ENCODE assay signal across 30 mouse cellular contexts in the genomic region with DNA sequence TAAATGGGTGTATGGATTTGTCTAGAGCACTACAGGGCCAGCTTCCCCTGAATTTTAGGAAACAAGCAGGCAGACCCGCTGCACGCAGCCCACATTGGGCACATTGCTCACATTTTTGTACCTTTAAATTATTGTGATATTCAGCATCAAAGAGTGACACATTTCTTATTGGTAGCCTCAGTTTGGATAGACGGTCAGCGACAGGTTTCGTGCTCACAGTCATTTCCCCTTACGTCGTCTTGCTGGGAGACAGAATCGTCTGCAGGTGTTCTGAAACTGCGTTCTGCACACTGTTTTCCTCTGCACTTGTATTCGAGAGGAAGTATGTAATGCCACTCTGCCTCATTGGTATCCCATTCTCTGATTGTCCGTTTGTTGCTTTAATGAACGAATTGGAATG.
"Had no signal": no experiment of that assay in that cellular context is flagged by ENCODE, and none has a peak within 500 bp of the region (broad histone marks: within the 10 kb centered on the region; RNA-seq: fewer than 3 reads in every experiment).

No protein-coding gene starts in this region.

- H3K27me3 ChIP-seq: limb, embryonic 12.5 days; limb, embryonic 13.5 days; limb, embryonic 15.5 days; liver, embryonic 12.5 days; liver, embryonic 13.5 days; liver, embryonic 15.5 days; lung, embryonic 15.5 days; megakaryocyte, embryonic 14.5 days; midbrain, embryonic 12.5 days; midbrain, embryonic 13.5 days; neural tube, embryonic 12.5 days had no signal

- H3K4me2 ChIP-seq: limb, embryonic 12.5 days; limb, embryonic 13.5 days; limb, embryonic 15.5 days; liver, embryonic 11.5 days; liver, embryonic 12.5 days; liver, embryonic 13.5 days; liver, embryonic 15.5 days; lung, embryonic 14.5 days; lung, embryonic 15.5 days; midbrain, embryonic 12.5 days; midbrain, embryonic 13.5 days; neural tube, embryonic 12.5 days had no signal

- DNase-seq: left cerebral cortex, postnatal 4 days; liver; liver, embryonic 13.5 days; liver, postnatal 0 days; lung, adult 18-20 months; lung, adult 2 months; lung, embryonic 14.5 days; lung, postnatal 10 days; lung, postnatal 14 days; lung, postnatal 36 days; lung, postnatal 4 days; midbrain, embryonic 14.5 days had no signal

- ATAC-seq: liver, embryonic 12.5 days; liver, postnatal 0 days; lung, postnatal 0 days; midbrain, embryonic 13.5 days; midbrain, embryonic 16.5 days had no signal

- H3K27ac ChIP-seq: limb, embryonic 10.5 days; limb, embryonic 12.5 days; limb, embryonic 13.5 days; limb, embryonic 15.5 days; liver, embryonic 12.5 days; liver, embryonic 13.5 days; liver, embryonic 14.5 days; liver, embryonic 15.5 days; lung, embryonic 15.5 days; macrophage; midbrain, embryonic 10.5 days; midbrain, embryonic 12.5 days; midbrain, embryonic 13.5 days; neural tube, embryonic 12.5 days had no signal

- H3K4me3 ChIP-seq: limb, embryonic 10.5 days; limb, embryonic 12.5 days; limb, embryonic 13.5 days; limb, embryonic 15.5 days; liver, embryonic 12.5 days; liver, embryonic 13.5 days; liver, embryonic 15.5 days; lung, embryonic 15.5 days; megakaryocyte, embryonic 14.5 days; midbrain, embryonic 10.5 days; midbrain, embryonic 12.5 days; midbrain, embryonic 13.5 days; myocyte; neural tube, embryonic 12.5 days had no signal

- H3K4me1 ChIP-seq: limb, embryonic 10.5 days; limb, embryonic 12.5 days; limb, embryonic 13.5 days; limb, embryonic 15.5 days; liver, embryonic 12.5 days; liver, embryonic 13.5 days; liver, embryonic 15.5 days; lung, embryonic 15.5 days; megakaryocyte, embryonic 14.5 days; midbrain, embryonic 12.5 days; midbrain, embryonic 13.5 days; neural tube, embryonic 12.5 days had no signal

- H3K36me3 ChIP-seq: limb, embryonic 10.5 days; limb, embryonic 12.5 days; limb, embryonic 13.5 days; limb, embryonic 15.5 days; liver, embryonic 12.5 days; liver, embryonic 13.5 days; liver, embryonic 15.5 days; lung, embryonic 15.5 days; midbrain, embryonic 10.5 days; midbrain, embryonic 12.5 days; midbrain, embryonic 13.5 days; neural tube, embryonic 12.5 days had no signal

- H3K9me3 ChIP-seq: limb, embryonic 10.5 days; limb, embryonic 12.5 days; limb, embryonic 13.5 days; limb, embryonic 15.5 days; liver, embryonic 12.5 days; liver, embryonic 13.5 days; liver, embryonic 15.5 days; lung, embryonic 15.5 days; megakaryocyte, embryonic 14.5 days; midbrain, embryonic 10.5 days; midbrain, embryonic 12.5 days; midbrain, embryonic 13.5 days; neural tube, embryonic 12.5 days had no signal

- H3K9ac ChIP-seq: limb, embryonic 12.5 days; limb, embryonic 13.5 days; limb, embryonic 15.5 days; liver, embryonic 12.5 days; liver, embryonic 13.5 days; liver, embryonic 14.5 days; liver, embryonic 15.5 days; liver, postnatal 0 days; lung, embryonic 14.5 days; lung, embryonic 15.5 days; midbrain, embryonic 12.5 days; midbrain, embryonic 13.5 days; neural tube, embryonic 12.5 days had no signal
